Mouse (Mus musculus): Measurements from ENCODE around the gene Cd79a. TPM values are rescaled to one million over a fixed set of nuclear protein-coding genes. Genes with fewer than 3 reads are reported as not detected.
A peak's percentile ranks its signal among the peaks of the same experiment; 100 is the strongest.

Cd79a gene
- polyA plus RNA-seq, 1 experiment from 2014 or later, result not detected

DNA sequence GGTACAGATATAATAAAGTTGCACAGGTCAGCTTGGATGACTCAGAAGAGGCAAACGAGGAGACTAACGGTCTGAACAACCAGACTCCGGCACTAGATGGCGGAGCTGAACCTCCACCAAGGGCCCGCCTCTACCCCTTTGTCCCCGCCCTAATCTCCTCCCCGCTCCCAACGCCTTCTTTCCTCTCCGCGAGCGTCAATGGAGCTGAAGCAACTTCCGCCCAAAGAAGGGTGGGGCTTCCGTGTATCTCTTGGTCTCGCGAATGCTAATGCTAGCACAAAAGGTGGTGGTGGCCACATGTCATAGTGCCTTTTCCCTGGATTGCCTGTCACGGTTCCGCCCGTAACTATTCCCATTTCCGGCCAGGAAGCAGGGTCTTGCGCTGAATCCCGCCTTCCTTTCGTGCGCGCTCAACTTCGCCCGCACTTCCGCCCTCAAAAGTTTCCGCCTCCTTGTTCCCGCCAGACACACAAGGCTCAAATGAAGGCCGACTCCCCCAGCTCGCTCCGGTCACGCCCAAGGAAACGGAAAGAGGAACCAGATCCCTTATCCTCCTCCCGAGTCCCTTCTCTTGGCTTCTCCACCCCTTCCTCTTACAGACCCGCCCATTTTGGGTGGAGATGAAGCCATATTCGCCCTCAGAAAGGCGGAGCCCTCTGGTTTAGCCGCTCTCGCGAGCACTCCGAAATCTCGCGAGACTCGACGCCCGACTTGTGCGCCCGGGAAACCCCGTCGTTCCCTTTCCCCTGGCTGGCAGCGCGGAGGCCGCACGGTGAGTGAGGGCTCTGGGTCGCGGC is 13.1 kb upstream of the Cd79a start, which contains the start of gene Rps19:
TSS of gene Rps19 (plus strand) at position 476 of the 797 bp plus-strand sequence.
- H3K27me3 ChIP-seq (replicated peaks; ENCODE audit: control insufficient read depth, insufficient read depth, low read length), result no peaks in the 10 kb centered on the region
- H3K27ac ChIP-seq (ENCODE audit: low read depth, low read length), result peak within 1 kb of the TSS; percentile 92
- peak within 1 kb of the TSS; percentile 87 for H3K4me2 ChIP-seq (ENCODE audit: low read length)
- peaks cover 12% of the 10 kb centered on the region; the same call in 1 of the 2 replicates for H3K4me1 ChIP-seq (ENCODE audit: control insufficient read depth, insufficient read depth, low read length)
- DNase-seq (ENCODE audit: low spot score) (peak; percentile 100), ATAC-seq (peak; percentile 93)
- no peaks in the 10 kb centered on the region for H3K9me3 ChIP-seq (replicated peaks; ENCODE audit: control insufficient read depth, low read length)
- WGBS, result under 1% methylated on average over 57 of the region's 57 CpGs
- H3K9ac ChIP-seq (ENCODE audit: low read length), result peak within 1 kb of the TSS; percentile 100
- peaks cover 34% of the 10 kb centered on the region for H3K36me3 ChIP-seq (ENCODE audit: control insufficient read depth, insufficient read depth, low read length)
- H3K4me3 ChIP-seq (ENCODE audit: low read depth, low read length), result peak within 1 kb of the TSS; percentile 100

DNA sequence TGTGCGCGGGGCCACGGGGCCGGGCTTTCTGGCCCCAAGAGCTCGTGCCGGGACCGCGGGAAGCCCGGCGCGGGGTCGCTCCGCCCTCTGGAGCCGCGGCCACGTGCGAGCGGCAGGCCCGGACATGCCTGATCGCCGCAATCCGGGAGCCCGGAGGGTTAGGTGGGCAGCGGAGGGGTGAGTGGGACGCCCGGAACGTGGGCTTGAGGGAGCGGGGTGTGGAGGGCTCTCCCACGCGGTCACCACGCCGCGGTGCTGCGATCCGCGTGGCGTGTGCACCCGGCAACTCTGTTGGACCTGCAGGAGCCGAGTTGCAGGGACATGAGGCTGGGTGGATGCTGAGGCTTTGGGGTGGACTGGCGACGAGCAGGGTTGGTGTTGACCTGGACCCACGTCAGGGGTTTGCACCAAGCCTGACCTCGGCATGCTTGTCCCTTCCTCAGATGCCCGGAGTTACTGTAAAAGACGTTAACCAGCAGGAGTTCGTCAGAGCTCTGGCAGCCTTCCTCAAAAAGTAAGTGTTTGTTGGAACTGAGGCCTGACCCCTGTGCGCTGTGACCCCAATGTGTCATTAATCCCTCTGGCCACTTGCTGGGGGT is 12.4 kb upstream of the Cd79a start:
- no peak for ATAC-seq
- WGBS, result under 1% methylated on average over 43 of the region's 47 CpGs

DNA sequence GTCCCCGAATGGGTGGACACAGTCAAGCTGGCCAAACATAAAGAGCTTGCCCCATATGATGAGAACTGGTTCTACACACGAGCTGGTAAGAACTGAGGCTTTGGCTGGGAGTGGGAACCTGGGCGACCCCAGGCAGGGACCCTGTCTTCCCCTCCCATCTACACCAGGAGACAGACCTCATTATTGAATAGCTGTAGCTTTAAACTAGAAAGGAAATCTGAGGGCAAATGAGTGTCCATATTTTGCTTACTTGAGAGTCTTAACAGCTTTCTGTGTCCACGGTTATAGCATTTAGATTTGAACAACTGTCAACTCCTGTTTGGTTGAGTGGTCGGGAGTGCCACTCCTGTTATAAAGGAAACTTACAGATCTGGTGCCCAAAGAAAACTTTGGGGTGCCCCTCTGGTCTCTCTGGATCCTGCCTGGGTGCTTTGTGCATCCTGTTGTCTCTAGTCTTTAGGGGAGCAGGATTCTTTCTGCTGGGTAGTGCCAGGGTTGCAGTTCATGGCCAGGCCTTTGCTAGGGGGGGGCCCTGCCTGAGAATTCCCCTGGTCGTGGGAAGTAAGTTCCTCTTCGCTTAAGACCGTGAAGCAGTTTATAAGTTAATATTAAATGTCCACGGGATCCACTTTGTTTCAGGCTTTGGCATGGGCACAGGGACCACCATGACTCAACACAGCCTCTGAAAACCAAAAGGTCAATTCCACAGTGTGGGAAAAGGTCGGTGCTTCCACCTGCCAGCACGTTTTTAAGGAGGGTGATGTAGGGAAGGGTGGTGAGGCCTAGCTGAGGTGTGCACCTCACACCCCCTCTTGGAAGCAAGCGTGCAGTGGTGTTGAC is 11.5 kb upstream of the Cd79a start:
- peak overlapping the region; percentile 100 for H3K4me3 ChIP-seq (ENCODE audit: low read depth, low read length)
- 45% methylated on average over 12 of the region's 12 CpGs for WGBS
- H3K4me2 ChIP-seq (ENCODE audit: low read length), result peak overlapping the region; percentile 87
- H3K27ac ChIP-seq (ENCODE audit: low read depth, low read length), result no peak overlapping the region
- H3K36me3 ChIP-seq (ENCODE audit: control insufficient read depth, insufficient read depth, low read length), result peaks cover 49% of the 10 kb centered on the region
- DNase-seq (ENCODE audit: low spot score) (no peak), ATAC-seq (no peak)
- no peaks in the 10 kb centered on the region for H3K27me3 ChIP-seq (replicated peaks; ENCODE audit: control insufficient read depth, insufficient read depth, low read length)
- H3K9ac ChIP-seq (ENCODE audit: low read length), result peak overlapping the region; percentile 100
- H3K4me1 ChIP-seq (ENCODE audit: control insufficient read depth, insufficient read depth, low read length), result peaks cover 12% of the 10 kb centered on the region; the same call in 1 of the 2 replicates
- H3K9me3 ChIP-seq (replicated peaks; ENCODE audit: control insufficient read depth, low read length), result no peaks in the 10 kb centered on the region

More for the DNA sequence above, 12.4 kb upstream of the Cd79a start:
- peak; percentile 20 for DNase-seq (ENCODE audit: low spot score)
- Histone ChIP-seq H3K9ac (ENCODE audit: low read length) (peak overlapping the region; percentile 100), H3K27me3 (replicated peaks; ENCODE audit: control insufficient read depth, insufficient read depth, low read length) (no peaks in the 10 kb centered on the region), H3K36me3 (ENCODE audit: control insufficient read depth, insufficient read depth, low read length) (peaks cover 41% of the 10 kb centered on the region), H3K4me1 (ENCODE audit: control insufficient read depth, insufficient read depth, low read length) (peaks cover 12% of the 10 kb centered on the region; the same call in 1 of the 2 replicates), H3K27ac (ENCODE audit: low read depth, low read length) (peak overlapping the region; percentile 92), H3K4me3 (ENCODE audit: low read depth, low read length) (peak overlapping the region; percentile 100), H3K4me2 (ENCODE audit: low read length) (peak overlapping the region; percentile 87), H3K9me3 (replicated peaks; ENCODE audit: control insufficient read depth, low read length) (no peaks in the 10 kb centered on the region)

DNA sequence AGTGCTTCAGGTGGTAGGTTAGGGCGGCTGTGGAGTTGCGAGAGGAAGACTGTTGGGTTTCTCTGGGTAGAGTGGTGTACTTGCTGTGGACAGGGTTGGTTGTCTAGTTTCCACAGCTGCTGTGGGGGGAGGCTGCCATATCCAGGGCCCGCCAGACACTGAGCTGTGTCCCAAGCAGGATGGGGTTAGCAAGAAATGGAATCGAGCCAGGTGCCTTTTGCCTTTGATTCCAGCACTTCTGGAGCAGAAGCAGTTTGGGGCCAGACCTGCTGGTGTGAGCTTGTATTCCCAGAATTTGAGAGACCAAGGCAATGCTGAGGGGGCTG is 10.9 kb upstream of the Cd79a start:
- DNase-seq (ENCODE audit: low spot score) (no peak), ATAC-seq (no peak)
- no peaks in the 10 kb centered on the region for H3K27me3 ChIP-seq (replicated peaks; ENCODE audit: control insufficient read depth, insufficient read depth, low read length)
- H3K27ac ChIP-seq (ENCODE audit: low read depth, low read length), result no peak overlapping the region
- H3K4me3 ChIP-seq (ENCODE audit: low read depth, low read length), result 0 out of 2 replicates have a peak overlapping the region, but pooled peaks have one; percentile 100
- peak overlapping the region; percentile 87 for H3K4me2 ChIP-seq (ENCODE audit: low read length)
- H3K4me1 ChIP-seq (ENCODE audit: control insufficient read depth, insufficient read depth, low read length), result peaks cover 12% of the 10 kb centered on the region; the same call in 1 of the 2 replicates
- H3K9ac ChIP-seq (ENCODE audit: low read length), result peak overlapping the region; percentile 100
- H3K36me3 ChIP-seq (ENCODE audit: control insufficient read depth, insufficient read depth, low read length), result peaks cover 54% of the 10 kb centered on the region
- H3K9me3 ChIP-seq (replicated peaks; ENCODE audit: control insufficient read depth, low read length), result no peaks in the 10 kb centered on the region
- WGBS, result 63% methylated on average over 4 of the region's 4 CpGs

DNA sequence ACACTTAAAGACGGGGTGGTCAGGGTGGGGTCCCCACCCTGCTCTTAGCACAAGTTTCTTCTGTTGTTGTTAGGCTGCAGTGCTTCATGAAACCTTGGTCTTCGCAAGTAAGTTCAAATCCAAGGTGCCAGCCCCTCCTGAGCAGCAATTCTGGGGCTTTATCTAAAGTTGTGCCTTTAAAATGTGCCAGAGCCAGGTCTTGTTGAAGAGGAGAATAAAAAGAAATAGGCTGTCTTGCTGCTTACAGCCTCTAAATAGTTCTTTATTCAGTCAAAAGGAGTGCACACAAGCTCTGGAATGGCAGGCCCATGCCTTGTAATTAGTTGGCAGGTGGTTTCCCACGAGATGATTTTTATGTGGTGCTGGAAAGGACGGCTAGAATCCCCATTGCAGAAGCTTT is 10.1 kb upstream of the Cd79a start:
- no peak overlapping the region for H3K4me2 ChIP-seq (ENCODE audit: low read length)
- 54% methylated on average over 4 of the region's 4 CpGs for WGBS
- peak overlapping the region; percentile 100 for H3K9ac ChIP-seq (ENCODE audit: low read length)
- DNase-seq (ENCODE audit: low spot score) (no peak), ATAC-seq (no peak)
- no peaks in the 10 kb centered on the region for H3K9me3 ChIP-seq (replicated peaks; ENCODE audit: control insufficient read depth, low read length)
- H3K27me3 ChIP-seq (replicated peaks; ENCODE audit: control insufficient read depth, insufficient read depth, low read length), result no peaks in the 10 kb centered on the region
- peaks cover 62% of the 10 kb centered on the region for H3K36me3 ChIP-seq (ENCODE audit: control insufficient read depth, insufficient read depth, low read length)
- no peak overlapping the region for H3K4me3 ChIP-seq (ENCODE audit: low read depth, low read length)
- H3K27ac ChIP-seq (ENCODE audit: low read depth, low read length), result no peak overlapping the region
- H3K4me1 ChIP-seq (ENCODE audit: control insufficient read depth, insufficient read depth, low read length), result peaks cover 12% of the 10 kb centered on the region; the same call in 1 of the 2 replicates

DNA sequence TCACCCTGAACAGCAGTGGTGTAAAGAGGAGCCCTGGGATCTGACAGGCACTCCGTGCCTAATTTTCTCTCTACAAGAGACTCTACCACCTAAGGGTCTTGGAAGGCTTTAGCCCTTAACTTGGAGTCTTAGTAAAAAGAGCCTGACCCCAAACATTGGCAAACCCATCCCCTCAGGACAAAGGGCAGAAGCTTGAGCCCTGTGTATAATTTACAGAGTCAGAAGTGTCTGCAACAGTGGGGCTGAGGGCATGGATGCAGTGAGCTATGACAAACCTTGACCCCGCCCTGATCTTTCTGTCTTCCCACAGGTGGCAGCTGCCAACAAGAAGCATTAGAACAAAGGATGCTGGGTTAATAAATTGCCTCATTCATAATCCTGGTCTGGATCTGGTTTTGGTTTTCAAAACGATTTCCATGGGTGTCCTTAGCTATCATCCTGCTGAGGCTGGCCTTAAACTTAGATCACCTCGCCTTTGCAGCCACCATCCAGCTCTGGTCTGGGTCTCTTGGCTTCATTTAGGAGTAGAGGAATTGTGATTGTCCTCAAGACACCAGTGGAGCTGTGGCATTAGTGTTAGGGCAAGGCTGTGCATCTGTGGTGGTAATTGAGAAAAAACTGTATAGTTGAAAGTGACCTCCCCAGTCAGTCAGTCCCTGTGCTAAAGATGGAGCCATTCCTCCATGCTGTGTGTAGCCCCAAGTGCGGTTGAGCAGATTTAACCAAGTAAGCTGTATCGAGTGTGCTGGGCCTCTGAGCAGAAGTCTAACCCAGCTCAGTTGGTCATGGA is 7.6 kb upstream of the Cd79a start:
- ATAC-seq (no peak), DNase-seq (ENCODE audit: low spot score) (no peak)
- H3K36me3 ChIP-seq (ENCODE audit: control insufficient read depth, insufficient read depth, low read length), result peaks cover 62% of the 10 kb centered on the region
- H3K9ac ChIP-seq (ENCODE audit: low read length), result no peak overlapping the region
- no peaks in the 10 kb centered on the region for H3K27me3 ChIP-seq (replicated peaks; ENCODE audit: control insufficient read depth, insufficient read depth, low read length)
- H3K4me3 ChIP-seq (ENCODE audit: low read depth, low read length), result no peak overlapping the region
- H3K9me3 ChIP-seq (replicated peaks; ENCODE audit: control insufficient read depth, low read length), result no peaks in the 10 kb centered on the region
- 83% methylated on average over 6 of the region's 6 CpGs for WGBS
- H3K4me1 ChIP-seq (ENCODE audit: control insufficient read depth, insufficient read depth, low read length), result peaks cover 12% of the 10 kb centered on the region; the same call in 1 of the 2 replicates
- no peak overlapping the region for H3K4me2 ChIP-seq (ENCODE audit: low read length)
- no peak overlapping the region for H3K27ac ChIP-seq (ENCODE audit: low read depth, low read length)

DNA sequence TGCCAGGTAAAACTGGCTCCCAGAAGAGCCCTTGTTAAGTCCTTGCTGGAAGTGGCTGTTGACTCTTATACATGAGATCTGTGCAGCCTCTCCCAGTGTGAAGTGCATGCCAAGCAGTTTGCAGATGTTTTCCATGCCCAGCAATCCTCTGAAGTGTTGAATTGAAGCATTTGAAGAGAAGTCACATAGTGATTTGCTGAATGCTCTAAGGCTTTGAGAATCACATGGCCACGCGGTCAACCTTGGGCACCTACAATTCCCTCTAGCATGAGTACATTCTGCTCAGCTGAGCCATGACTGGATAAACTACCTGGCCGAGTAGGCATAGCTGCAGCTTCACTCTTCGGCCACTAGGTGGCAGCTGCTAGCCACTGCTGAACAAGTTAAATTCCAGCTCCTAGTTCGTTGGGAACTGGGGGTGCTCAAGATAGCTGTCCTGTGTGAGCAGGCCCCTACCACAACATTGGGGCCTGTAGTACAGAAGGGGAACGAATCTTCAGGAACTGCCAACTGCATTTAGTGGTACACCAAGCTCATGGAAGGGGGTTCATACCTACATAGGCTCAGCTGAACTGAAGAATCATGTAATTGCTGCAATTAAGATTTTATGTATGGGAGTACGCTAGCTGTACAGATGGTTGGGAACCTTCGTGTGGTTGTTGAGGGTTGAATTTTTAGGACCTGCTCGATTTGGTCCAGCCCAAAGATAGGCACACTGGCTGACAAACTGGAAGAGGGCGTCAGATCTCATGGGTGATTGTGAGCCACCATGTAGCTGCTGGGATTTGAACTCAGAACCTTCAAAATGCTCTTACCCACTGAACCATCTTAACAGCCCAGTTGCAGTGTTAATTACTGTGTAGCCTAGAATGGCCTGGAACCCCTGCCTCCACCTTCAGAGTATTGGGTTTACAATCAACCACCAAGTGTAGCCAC is 6.6 kb upstream of the Cd79a start:
- peak; percentile 91 for DNase-seq (ENCODE audit: low spot score)

More for the DNA sequence above, 6.6 kb upstream of the Cd79a start:
- peaks cover 62% of the 10 kb centered on the region for H3K36me3 ChIP-seq (ENCODE audit: control insufficient read depth, insufficient read depth, low read length)
- ATAC-seq, result peak; percentile 76
- H3K27me3 ChIP-seq (replicated peaks; ENCODE audit: control insufficient read depth, insufficient read depth, low read length), result no peaks in the 10 kb centered on the region
- H3K9me3 ChIP-seq (replicated peaks; ENCODE audit: control insufficient read depth, low read length), result no peaks in the 10 kb centered on the region
- H3K4me3 ChIP-seq (ENCODE audit: low read depth, low read length), result no peak overlapping the region
- H3K9ac ChIP-seq (ENCODE audit: low read length), result no peak overlapping the region
- 29% methylated on average over 10 of the region's 10 CpGs for WGBS
- peaks cover 8% of the 10 kb centered on the region; the same call in 1 of the 2 replicates for H3K4me1 ChIP-seq (ENCODE audit: control insufficient read depth, insufficient read depth, low read length)
- no peak overlapping the region for H3K27ac ChIP-seq (ENCODE audit: low read depth, low read length)
- no peak overlapping the region for H3K4me2 ChIP-seq (ENCODE audit: low read length)
